Mouse (Mus musculus): ENCODE measurements around the gene Tnrc6c.

The Tnrc6c gene

DNA sequence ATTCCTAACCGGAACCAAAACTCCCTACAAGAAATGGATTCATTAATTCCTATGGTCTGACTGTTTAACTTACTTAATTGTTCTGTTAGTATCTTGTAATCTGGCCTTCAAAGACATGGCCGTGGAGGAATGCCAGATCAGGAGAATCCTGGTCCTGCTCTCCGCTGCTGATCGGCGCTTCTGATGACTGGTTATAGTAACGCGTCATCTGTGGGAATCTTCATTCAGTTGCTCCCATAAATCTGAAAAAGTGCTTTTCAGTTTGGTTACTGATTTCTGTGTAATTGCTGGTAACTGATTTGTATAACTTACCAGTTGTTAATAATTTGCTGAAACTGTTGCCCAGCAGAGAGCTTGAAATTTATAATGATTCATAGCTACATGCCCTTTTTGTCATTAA, 77.4 kb downstream of the Tnrc6c start:
- peak; percentile 60 to 71 for DNase-seq

DNA sequence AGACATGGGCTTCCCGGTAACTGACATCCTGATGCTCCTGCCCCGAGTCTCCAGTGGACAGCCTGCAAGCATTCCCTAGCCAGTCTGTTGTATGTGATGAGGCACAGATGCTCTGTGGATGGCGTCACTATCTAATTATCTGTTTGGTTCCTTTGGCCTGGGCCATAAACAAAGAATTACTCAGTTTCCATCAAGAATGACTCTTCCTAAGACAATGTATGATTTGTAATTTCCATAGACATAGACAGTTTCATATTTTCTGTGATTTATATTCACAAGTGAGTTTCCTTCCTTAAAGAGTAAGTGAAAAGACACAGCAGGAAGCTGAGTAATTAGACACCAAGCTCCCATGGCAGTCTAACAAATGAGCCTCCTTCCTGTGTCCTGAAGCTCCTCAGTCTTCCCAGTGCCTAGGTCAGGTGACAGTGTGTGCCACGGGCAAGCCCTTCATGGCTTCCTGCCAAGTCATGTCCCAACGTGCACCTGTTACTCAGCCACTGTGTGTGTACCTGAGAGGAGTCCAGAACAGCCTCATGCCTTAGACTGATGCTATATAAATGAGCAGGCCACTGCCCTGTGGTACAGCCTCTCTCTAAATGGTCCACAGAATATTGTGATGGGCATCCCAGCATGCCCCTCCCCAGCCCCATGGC, 82.1 kb downstream of the Tnrc6c start:
- peak; percentile 45 to 80 for DNase-seq

DNA sequence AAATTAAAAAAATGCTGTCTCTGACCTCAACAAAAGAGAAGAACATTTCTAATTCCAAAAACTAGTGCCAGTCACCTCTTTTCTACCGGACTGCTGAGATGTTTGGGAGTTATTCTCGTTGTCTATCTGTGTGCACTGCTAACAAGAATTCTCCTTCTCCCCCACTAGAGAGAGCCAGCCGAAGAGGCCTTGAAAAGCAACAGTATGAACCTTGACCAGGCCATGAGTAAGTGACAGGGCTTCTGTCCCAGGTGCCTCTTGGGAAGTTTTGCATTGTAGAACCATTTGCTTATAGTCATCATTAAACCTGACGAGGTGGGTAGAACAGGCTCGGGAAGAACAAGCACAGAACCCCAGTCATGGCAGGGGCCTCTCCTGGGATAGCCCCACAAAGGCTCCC, 84.0 kb downstream of the Tnrc6c start:
- DNase-seq, result no peak

DNA sequence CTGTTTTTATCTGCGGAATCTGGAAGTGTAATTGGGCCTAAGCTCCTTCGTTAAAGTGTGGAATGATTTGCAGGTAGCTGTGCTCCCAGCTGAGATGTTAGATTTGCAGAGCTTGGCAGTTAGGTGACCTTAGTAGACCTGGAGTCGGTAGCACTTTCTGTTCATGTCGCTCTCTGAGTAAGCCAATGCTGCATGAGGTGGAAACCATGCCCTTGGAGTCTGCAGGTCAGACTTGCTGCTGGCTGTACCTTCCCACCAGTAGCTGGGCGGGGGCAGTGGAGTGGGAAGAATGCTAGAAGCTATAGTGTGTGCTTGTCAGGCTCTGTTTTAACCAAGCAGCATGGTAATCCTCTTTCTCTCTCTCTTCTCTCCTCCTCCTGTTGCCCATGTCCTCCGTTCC, 87.0 kb downstream of the Tnrc6c start:
- DNase-seq, result peak; percentile 35 to 68

DNA sequence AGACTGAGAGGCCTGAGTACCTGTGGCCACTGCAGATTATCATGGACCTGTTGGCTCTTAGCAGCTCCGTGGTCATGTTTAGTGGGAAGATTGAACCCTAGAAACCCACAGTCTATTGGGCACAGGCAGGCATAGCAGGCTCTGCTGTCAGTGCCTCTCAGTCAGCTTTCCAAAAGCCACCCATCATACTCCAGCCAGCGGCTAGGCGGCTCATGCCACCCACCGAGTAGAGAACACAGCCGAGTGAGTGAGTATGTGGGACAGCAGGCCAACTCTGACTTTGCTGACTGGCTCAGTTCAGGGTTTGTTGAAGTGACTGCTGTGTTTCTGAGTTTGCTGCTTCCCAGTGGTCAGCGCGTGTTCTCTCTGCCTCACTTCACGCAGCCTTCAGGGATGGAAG, 88.2 kb downstream of the Tnrc6c start:
- DNase-seq, result no peak

DNA sequence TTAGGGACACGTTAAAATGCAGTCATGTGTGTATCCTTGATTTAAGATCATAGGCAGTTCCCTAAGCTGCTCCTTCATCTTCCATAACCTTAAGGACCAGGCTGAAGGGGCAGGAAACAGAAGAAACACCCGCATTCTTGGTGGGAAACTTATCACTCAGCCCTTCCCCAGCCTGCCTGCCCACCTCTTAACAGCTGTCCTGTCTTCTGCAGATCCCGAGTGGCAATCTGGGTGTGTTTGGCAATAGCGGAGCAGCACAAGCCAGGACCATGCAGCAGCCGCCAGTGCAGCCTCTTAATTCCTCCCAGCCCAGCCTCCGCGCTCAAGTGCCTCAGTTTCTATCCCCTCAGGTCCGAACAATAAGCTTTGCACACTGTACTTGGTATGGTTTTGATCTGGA, 88.6 kb downstream of the Tnrc6c start:
- no peak for DNase-seq

DNA sequence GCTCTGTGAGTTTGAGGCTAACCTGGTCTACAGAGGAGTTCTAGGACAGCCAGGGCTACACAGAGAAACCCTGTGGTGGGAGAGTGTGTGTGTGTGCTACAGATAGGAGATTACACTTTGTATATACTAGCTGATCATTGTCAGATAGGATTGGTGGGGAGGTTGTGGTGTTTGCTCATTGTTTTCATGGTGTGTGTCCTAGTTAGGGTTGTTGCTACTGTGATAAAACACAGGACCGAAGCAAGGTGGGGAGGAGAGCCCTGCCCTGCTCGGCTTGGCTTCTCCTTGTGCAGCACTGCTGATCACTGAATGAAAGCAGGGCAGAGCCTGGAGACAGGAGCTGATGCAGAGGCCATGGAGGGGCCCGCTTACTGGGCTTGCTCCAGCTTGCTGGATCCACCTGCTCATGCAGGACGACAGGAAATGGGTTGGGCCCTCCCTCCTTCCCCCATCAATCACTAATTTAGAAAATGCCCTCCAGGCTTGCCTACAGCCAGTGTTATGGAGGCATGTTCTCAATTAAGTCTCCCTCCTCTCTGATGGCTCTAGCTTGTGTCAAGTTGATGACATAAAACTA, 89.5 kb downstream of the Tnrc6c start:
- no peak for DNase-seq

DNA sequence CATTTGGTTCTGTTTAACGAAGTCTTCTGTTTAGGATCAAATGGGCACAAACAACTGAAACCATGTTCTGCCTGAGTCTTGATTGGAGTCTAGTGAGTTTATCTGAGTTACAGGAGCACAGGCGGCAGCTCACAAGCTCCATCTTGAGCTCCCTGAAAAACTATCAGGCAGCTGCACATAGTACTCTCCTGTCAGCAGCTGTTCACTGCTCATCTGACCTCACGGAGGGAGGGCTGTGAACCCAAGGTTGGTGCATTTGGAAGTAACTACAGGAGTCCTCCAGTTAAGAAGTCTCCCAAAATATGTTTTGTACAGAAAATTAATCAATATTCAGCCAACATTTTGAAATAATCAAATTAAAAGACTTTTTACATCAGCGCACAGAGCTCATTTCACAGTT, 94.5 kb downstream of the Tnrc6c start:
- DNase-seq, result no peak

DNA sequence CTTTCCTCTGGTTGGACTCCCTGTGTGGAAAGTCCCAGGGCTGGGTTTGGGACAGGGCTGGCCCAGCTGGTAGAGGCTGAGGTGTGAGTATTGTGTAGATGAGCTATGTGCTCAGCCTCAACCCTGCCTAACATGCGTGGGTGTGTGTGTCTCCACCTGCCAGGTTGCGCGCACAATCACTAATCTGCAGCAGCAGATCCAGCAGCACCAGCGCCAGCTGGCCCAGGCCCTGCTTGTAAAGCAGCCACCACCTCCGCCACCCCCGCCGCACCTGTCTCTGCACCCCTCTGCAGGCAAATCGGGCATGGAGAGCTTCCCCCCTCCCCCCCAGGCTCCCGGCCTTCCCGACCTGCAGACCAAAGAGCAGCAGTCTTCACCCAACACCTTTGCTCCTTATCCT, 95.3 kb downstream of the Tnrc6c start:
- no peak for DNase-seq

DNA sequence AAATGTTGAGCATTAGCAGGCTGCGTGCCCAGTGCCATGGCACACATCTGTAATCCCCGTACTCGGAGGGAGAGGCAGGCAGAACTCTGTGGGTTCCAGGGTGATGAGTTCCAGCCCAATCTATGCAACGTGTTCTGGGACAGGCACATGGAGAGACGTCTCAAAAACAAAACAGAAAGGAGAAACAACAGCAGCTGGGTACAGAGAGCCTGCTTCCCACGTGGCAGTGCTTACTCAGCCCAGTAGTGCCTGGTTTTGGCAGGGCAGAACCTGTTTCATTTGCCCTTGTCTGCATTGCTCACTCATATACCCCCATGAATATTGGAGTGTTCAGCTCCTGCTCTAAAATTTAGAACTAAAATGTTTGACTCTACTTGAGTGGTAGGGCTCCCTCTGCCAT, 97.5 kb downstream of the Tnrc6c start:
- DNase-seq, result peak in 1 of 2 experiments; percentile 32

DNA sequence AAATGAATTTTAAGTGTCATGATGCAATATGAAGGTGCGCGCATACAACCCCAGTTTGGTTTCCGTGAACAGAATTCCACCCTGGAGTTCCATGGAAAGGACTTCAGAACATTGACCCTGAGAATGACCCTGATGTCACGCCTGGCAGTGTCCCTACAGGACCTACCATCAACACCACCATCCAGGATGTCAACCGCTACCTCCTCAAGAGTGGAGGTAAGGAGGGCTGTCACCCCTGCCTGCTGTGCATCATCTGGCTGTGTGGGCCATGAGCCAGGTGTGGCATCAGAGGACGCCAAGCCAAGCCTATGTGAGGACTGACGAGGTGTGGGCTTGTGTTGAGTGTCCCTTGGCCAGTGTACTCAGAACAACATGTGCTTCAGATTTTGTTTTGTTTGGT, 101.8 kb downstream of the Tnrc6c start:
- DNase-seq, result no peak

DNA sequence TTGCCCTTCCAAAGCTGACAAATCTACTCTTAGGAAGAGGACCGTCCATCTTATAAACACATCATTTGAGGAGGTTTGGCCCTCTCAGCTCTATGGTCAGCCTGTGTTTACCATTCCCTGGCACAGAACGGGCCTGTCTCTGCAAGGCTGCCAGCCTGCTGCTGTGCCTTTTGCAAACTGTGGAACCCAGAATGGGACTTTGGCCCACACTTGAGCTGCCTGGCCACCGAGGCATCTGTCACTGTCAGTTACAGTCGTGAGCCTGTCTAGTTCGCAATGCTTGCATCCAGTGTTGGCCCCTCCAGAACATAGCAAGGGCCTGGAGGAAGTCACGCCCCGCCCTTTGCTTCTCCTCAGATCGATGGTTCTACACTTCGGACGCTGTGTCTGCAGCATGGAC, 105.2 kb downstream of the Tnrc6c start:
- peak in 1 of 2 experiments; percentile 43 for DNase-seq

DNA sequence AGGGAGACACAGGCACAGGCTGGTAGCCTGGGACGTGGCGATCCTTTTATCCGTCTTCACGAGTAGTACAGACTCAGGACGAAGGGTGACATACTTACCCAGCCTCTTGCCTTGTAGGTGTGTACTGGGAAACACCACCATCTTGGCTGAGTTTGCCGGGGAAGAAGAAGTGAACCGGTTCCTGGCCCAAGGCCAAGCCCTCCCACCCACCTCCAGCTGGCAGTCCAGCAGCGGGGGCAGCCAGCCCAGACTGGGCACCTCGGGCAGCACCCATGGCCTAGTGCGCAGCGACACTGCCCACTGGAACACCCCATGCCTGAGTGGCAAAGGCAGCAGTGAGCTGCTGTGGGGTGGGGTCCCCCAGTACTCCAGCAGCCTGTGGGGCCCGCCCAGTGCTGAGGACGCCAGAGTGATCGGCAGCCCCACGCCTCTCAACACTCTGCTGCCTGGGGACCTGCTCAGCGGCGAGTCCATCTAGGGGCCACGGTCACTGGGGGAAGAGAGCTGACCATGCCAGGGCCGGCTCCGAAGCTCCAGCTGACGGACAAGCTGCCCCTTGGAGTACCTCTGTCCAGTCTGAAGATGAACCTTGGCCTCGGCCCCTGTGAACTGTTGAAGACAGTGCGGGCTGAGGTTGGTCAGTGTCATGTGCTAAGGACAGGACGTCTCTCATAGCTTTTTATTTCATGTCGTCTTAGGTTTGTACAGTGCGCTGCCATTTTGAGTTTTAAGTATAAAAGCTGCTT, 106.5 kb downstream of the Tnrc6c start:
- DNase-seq, result peak; percentile 58 to 82

DNA sequence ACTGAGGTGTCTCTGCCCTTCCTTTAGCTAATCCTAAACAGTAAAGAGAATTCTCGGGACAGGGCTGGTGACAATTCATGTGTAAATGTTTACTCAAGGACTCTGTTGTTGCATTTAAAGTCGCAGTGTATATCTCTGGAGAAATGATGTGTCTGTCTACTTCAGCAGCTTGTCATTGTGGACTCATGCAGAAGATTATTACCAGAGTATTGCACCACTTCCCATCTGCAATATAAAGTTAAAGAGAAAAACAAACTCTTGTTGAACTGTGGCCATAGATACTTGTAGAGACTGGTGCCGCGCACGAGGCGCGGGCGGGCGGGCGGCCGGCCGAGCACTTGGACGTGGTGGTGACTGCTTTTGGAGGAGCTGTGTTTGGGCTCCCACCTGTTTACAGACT, 107.7 kb downstream of the Tnrc6c start:
- DNase-seq, result no peak

DNA sequence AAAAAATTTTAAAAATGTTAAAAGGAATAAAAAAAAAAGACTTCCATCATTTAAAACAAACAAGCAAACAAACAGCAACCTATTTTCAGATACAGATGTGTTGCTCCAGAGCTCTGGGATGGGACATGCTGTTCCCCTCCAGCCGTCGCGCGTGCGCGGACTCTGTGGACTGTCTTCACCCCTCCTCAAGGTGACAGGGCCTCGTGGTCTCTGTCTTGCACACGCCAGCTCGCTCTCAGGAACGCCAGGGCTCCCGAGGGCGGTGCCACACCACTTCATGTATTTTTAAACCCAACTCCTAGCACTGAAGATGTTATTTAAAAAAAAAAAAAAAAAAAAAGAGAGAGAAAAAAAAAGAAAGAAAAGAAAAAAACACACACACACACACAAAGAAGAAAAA, 108.2 kb downstream of the Tnrc6c start:
- no peak for DNase-seq

DNA sequence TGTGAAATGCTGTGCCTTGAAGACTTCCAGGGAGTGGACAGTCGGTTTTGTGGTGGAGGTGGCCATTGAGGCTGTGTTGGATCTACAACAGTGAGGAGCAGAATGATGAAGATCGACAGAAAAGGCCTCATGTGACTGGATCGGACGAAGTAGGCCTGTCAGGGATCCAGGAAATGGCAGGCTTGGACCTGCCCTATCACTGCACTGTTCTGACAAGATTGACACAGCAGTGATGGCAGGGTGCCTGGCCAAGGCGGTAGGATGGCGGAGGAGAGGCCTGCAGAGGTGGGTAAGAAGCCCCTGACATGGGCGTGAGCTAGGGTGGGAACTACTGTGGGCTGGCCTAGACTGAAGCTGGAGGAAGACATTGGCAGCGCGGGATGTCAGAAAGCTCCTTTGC, 110.2 kb downstream of the Tnrc6c start:
- peak in 1 of 2 experiments; percentile 45 for DNase-seq

DNA sequence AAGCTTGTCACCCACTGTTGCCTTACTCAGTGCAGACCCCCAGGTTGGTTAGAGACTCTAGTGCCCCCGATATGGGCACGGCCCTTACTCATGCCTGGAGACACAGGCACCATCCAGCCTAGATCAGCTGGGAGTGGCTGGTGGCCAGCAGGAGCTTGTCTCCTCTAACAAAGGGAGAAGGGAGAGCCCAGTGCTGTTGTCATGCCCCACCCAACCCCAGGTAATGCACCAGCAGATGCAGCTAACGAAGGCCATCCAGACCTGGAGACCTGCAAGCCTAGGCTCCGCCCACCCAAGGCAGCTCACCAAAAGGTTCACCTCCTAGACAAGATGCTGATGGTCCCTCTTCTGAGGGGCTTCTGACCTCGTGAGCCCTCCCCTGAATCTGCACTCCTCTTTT, 111.3 kb downstream of the Tnrc6c start:
- DNase-seq, result peak in 1 of 2 experiments; percentile 38

DNA sequence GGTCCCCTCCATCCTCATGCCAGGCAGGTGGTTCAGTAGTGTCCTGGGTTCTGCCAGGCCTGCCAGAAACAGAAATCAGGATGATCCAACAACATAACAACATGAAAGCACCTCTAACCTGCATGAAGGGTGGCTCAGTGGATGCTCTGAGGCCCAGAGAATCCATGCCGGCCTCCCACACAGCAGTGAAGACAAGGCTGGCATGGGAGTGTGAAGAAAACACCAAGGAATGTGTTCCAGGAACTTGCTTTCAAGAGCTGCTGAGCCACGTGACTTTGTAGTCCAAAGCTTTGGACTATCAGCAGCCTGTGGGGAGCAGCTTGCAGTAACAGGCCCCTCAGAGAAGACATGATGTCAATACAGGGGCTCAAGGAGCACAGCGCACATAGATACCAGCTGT, 112.2 kb downstream of the Tnrc6c start:
- DNase-seq, result peak in 1 of 2 experiments; percentile 38

DNA sequence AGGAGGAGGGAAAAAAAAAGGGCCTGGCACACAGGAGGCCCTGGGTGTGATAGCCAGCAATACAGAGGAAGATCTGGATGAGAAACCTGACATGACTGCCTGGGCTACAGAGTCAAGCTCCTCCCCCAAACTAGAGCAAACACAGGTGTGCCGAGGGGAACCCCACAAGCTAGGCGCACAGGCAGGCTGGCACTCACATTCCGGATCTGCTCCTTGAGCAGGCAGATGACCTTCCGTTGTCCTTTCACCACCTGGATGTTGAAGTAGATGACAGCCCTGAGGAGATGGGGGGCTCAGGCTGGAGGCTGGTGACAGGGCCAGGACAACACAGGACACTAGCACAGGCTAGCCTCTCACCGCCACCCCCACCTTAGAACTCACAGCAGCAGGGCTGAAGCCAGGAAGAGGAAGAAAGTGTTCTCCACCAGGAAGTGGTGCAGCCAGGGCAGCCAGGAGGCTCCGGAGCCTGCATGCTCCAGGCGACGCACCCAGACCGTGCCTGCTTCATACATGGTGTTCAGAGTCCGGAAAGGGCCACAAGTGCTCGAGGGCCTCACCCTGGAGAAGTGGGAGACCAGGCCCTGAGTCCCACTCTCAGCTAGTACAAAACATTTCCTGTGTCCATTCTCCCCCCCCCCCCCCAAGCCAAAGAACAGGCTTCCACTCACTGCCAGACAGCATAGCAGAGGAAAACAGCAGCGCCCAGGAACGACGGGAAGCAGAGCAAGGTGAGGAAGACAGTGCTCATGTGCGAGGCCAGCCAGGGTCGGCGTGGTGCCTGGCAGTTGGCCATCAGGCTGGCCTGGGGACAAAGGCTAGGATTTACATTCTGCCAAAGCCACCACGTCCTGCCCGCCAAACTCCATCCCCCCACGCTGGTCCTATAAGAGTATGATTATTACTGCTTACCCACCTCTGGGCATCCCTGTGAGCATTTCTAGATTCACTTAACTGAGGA, 114.9 kb downstream of the Tnrc6c start:
- peak; percentile 31 to 67 for DNase-seq

DNA sequence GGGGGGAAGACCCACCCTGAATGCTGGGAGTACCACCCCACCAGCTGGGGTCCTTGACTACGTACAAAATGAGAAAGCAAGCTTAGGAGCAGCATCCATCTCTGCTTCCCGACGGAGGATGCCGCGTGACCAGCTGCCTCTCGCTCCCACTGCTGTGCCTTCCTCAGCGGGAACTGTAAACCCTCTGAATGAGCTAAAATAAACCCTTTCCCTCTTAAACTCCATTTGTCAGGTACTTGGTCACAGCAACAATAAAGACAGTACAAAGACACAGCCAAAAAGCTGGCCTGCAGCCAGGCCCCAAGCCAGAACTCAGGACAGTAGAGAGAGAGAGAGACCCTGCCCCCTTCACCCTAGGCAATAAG, 115.6 kb downstream of the Tnrc6c start:
- no peak for DNase-seq

DNA sequence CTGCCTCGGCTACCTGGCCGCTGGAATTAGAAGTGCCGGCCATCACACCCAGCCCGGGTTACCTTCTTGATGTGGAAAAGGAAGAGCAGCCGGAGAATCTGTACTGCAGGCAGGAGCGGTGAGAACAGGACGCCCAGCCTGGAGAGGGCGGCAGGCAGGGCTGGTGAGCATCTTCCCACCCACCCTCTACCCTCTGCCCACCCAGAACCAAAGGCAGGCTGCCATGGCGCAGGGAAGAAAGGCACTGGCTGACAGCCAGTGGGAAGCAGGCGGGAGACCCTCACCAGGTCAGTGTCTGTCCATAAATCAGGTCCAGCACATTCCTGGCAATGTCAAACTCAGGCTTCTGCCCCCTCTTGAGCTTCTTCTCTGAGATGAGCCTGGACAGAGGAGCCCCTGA, 116.3 kb downstream of the Tnrc6c start:
- no peak for DNase-seq

DNA sequence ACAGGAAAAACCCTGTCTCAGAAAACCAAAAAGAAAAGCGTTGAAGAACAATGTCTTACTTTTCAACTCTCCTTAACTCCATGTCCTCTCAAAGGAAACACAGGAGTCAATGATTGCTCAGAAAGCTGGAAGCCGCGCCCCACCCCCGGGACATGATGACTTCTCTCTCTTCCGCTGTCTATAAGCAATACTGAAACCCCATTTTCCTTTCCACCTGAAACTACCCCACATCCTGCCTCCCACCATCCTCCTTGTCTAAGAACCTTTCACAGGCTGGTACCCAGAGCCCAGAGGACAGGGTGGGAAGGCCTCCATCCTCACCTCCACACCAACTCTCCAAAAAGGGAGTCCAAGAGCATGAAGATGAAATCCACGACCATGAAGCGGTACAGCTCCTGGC, 118.3 kb downstream of the Tnrc6c start:
- no peak for DNase-seq

DNA sequence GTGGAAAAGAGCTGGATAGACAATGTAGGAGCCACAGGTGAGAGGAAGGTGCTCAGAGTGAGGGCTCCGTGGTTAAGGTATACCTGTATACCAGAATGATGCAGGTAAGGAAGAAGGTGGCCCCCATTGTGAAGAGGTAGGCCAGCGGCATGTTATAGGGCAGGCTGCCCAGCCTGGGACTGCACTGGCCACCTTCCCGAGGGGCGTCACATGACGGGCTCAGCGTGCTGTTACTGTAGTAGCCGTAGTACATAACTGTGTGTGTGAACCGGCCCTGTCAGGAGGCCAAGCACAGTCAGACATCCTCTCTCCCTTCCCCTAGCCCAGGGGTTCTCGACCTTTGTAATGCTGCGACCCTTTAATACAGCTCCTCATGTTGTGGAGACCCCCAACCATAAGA, 120.8 kb downstream of the Tnrc6c start:
- peak in 1 of 2 experiments; percentile 33 for DNase-seq
